Mouse (Mus musculus) bone marrow, adult 2 months (tissue): ENCODE measurements at regions not wholly inside any gene's neighbourhood (a gene's known extent, or its start where the extent isn't known, plus 50 kb on each side); places are given as distances from the start of the nearest gene placed in this dataset.

Experiments
- H3K27ac ChIP-seq: fragments of 200-500 bp; 2 replicates; pipeline ENCODE4 v1.5.1; 2012; ENCODE audit warnings: low read depth, mild to moderate bottlenecking, control low read depth, inconsistent platforms, low read length; ENCODE audit not compliant: control insufficient read depth, poor library complexity, insufficient read depth
- H3K4me1 ChIP-seq: fragments of 200-500 bp; 2 replicates; pipeline ENCODE4 v1.6.1; 2011; ENCODE audit warnings: low read length; ENCODE audit not compliant: control insufficient read depth, insufficient read depth
- H3K4me3 ChIP-seq: fragments of 200-500 bp; replicated peaks from 2 replicates; pipeline ENCODE3; 2011; ENCODE audit warnings: mild to moderate bottlenecking, low read depth, low read length, control low read depth; ENCODE audit not compliant: control insufficient read depth
- CTCF ChIP-seq: fragments of 200-500 bp; IDR thresholded peaks from 2 replicates; pipeline ENCODE4 v1.5.1; 2011; ENCODE audit warnings: low read length, control low read depth; ENCODE audit not compliant: control insufficient read depth, insufficient read depth
- POLR2A ChIP-seq: fragments of 200-500 bp; IDR thresholded peaks from 2 replicates; pipeline ENCODE4 v1.6.1; 2011; ENCODE audit warnings: low read depth, mild to moderate bottlenecking, control low read depth, low read length, borderline replicate concordance; ENCODE audit not compliant: control insufficient read depth
- WGBS: fragments of 180-500 bp; shearing (Covaris S2); methylation state at CpG from one replicate; pipeline ENCODE4 v1.1.7; 2018; 5-methylcytosine and 5-hydroxymethylcytosine counted together

GRCm38 (mm10) chr4:53317453-53317824 is 122.8 kb upstream of the Slc44a1 start:
- no peaks in the 10 kb centered on the region for H3K4me1 ChIP-seq
- TF ChIP-seq CTCF (no peak), POLR2A (no peak)
- no peak overlapping the region for H3K27ac ChIP-seq
- WGBS = 73% methylated on average over 7 of the region's 7 CpGs
- H3K4me3 ChIP-seq = no peak overlapping the region

DNA sequence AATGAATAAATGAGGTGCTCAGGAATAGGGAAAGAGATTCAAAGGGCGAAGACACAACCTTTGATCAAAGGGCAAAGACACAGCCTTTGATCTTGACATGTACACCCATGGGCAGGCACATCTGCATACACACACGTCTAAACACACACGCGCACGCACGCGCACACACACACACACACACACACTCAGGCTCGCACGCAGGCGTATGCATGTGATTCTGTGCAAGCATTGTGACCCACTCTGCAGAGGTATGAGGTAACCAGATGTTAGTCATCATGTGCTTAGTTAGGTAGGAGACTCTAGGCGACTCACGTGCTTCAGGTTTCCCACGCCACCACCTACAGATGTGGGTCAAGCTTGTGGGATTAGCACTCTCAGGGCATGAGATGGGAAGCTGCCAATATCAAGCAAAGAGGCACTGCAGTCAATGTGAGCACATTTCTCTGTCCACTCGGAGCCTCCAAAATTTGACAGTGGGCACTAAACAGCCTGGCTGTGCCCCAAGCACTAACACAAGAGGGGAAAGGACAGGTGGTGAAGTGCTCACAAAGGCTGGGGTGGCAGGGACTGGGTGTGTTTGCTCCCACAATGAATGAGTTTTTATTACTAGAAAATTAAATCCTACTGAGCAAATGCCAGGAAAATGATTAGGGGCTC is 123.3 kb upstream of the Slc44a1 start:
- Histone ChIP-seq H3K27ac (no peak overlapping the region), H3K4me1 (no peaks in the 10 kb centered on the region), H3K4me3 (no peak overlapping the region)
- 89% methylated on average over 14 of the region's 14 CpGs for WGBS
- TF ChIP-seq CTCF = no peak
- TF ChIP-seq POLR2A = no peak

DNA sequence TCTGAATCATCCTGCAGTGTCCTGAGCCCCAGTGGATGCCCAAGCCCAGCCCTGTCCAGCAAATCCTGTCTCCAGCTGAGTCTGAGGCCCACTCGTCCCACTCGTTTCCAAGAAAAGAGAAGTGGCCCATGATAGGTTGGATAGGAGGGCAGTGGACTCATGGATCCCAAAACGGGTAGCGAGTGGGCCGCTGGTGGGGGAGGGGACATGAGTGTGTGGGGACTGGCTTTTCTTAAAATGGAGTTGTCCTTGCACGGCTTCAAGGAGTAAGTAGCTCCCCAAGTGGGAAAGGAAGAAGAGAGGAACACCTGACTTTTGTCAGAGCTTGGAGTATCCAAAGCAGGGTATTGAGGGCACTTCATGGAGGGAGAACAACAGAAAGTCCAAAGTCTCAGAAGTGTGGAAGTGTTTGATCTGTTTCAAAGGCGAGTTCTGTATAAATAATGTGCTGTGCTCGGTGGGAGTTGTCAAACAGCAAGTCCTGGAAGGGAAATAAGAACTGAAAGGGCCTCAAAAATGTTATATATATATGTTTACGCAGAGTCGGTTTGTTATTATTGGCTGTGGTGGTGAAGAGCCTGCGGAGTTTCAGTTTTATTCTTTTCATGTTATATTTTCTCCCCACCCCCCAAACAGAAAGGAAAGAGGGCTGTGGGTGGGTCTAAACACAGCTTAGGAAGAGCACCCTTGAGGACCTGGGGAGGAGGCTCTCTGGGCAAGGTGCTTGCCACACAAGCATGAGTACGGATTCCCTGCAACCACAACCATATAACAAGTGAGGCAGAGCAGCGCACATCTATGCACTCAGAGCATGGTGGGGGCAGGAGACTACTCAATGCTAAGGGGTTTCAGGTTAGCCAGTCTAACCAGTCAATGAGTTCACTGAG is 124.1 kb upstream of the Slc44a1 start:
- 65% methylated on average over 13 of the region's 13 CpGs for WGBS
- Histone ChIP-seq H3K4me3 (no peak overlapping the region), H3K27ac (no peak overlapping the region), H3K4me1 (no peaks in the 10 kb centered on the region)
- TF ChIP-seq CTCF = no peak
- TF ChIP-seq POLR2A = no peak

- no peaks in the 10 kb centered on the region for H3K4me1 ChIP-seq
- 56% methylated on average over 7 of the region's 7 CpGs for WGBS
- no peak overlapping the region for H3K4me3 ChIP-seq
- H3K27ac ChIP-seq = no peak overlapping the region
- TF ChIP-seq CTCF = no peak
- no peak for TF ChIP-seq POLR2A
Observed at GRCm38 (mm10) chr4:53315121-53315875, 124.9 kb upstream of the Slc44a1 start.

GRCm38 (mm10) chr4:53314076-53314475 is 126.1 kb upstream of the Slc44a1 start:
- TF ChIP-seq POLR2A = no peak
- TF ChIP-seq CTCF = no peak
- no peaks in the 10 kb centered on the region for H3K4me1 ChIP-seq
- WGBS = 84% methylated on average over 8 of the region's 8 CpGs
- H3K4me3 ChIP-seq = no peak overlapping the region
- no peak overlapping the region for H3K27ac ChIP-seq

DNA sequence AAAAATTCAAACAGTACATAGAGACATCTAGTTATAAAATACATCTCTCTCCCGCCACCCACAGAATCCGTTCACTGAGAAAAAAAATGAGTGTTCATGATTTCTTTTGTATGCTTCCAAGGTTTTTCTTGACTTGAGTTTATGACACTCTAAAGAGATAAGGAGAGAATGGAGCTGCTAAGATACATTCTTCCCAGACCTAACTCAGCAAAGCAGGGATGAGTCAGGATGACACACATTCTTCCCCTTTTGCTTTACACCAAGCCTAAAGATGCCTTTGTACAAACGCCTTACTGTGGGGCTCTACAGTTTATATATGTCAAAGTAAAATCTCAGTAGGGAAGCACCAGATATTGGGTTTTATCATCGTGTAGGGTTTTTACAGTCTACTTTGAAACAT is 133.1 kb upstream of the Slc44a1 start:
- Histone ChIP-seq H3K4me3 (no peak overlapping the region), H3K27ac (no peak overlapping the region), H3K4me1 (no peaks in the 10 kb centered on the region; the same call in 1 of the 2 replicates)
- TF ChIP-seq CTCF (no peak), POLR2A (no peak)
- 68% methylated on average over 4 of the region's 4 CpGs for WGBS

- Histone ChIP-seq H3K4me1 (no peaks in the 10 kb centered on the region; the same call in 1 of the 2 replicates), H3K27ac (no peak overlapping the region), H3K4me3 (no peak overlapping the region)
- 75% methylated on average over 4 of the region's 4 CpGs for WGBS
- TF ChIP-seq CTCF = no peak
- TF ChIP-seq POLR2A = no peak
Observed at GRCm38 (mm10) chr4:53304782-53305385, 135.3 kb upstream of the Slc44a1 start.
